Mouse (Mus musculus): ENCODE measurements at regions not wholly inside any gene's neighbourhood (a gene's known extent, or its start where the extent isn't known, plus 50 kb on each side); places are given as distances from the start of the nearest gene placed in this dataset.

DNA sequence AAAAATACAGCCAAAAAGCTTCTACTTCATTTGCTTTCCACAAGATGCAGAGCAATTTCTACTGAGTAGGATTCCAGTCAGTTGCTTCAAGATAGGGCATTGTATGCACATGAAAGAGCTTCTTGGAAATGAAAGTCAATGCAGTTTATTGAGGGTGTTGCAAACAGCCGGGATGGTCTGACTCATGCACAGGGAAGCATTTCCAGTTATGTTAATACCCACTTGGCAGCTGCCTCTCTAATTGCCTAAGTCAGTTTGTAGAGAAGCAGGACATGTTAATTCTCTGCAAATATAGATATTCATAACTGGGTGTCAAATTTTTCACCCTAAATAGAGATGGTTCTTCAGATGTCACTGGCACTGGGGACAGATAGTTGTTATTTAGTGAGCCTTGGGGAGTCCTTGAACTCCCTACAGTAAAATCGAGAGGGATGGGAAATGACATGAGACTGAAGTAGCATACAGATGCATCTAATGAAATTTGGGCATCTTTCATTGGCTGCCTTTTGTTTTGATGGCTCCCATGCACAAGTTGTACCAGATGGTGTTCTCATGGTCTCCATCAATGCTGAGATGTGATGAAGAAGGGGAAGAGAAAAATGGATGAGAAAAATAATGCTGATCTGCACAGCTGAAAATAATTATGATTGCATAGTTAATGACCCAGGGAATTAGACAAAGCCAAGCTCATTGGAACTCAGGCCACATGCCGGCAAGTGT, 157.8 kb upstream of the Chl1 start:
- peak; percentile 73 for DNase-seq (ENCODE audit: low read depth)
- TF ChIP-seq POLR2A (IDR thresholded peaks at IDR 0.05; ENCODE audit: borderline replicate concordance, extremely low read depth, insufficient read depth, insufficient read length, poor library complexity, severe bottlenecking) (no peak), CTCF (IDR thresholded peaks at IDR 0.05; ENCODE audit: borderline replicate concordance, extremely low read depth, insufficient read depth, insufficient read length) (no peak)

DNA sequence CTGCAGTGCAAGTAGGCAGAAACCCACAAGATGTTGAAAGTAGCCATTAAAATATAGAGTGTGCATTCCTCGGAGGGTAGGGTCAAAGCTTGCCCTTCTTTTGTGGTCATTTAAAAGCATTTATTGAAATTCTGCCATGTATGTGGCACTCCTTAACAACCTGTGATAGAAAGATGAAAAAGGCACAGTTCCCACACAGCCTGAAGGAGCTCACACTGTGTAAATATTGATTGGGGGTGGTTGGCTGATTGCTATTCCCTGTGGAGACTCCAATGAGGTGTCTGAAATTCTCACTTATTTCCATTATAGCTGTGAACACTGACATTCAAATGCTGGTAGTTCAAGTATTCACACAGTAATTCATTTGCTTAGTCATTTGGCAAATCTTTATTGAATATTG, 157.0 kb upstream of the Chl1 start:
- peak; percentile 72 for DNase-seq (ENCODE audit: low read depth)
- TF ChIP-seq CTCF (IDR thresholded peaks at IDR 0.05; ENCODE audit: borderline replicate concordance, extremely low read depth, insufficient read depth, insufficient read length): no peak
- TF ChIP-seq POLR2A (IDR thresholded peaks at IDR 0.05; ENCODE audit: borderline replicate concordance, extremely low read depth, insufficient read depth, insufficient read length, poor library complexity, severe bottlenecking): no peak

DNA sequence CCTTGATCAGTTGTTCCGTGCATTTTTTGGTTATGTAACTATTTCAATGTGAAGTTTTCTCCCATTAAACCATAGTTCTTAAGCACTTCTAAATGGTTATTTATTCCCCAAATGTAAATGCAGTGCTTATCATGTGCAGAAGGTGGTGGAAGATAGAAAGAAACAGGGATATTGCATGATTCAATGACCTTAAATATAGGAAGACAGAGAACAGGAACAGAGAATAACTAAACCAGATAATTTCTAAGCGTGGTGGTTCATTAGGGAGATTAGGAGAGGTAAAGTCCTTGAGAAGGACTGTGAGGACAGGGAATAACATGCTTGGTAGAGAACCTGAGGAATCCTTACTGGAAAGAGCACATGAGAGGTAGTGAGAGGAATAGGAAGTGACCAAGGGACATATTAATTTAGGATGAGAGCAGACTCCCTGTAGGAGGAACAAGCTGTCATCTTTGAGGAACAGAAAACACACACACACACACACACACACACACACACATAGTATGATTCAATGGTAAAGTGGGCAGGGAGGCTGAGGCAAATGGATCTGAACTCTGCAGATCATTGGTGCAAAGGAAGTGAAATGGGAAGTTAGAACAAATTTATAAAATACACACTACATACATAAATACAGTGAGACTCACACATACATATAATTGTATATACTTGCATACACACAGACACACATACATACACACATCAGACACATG, 143.4 kb upstream of the Chl1 start:
- DNase-seq (ENCODE audit: low read depth): no peak
- no peak for TF ChIP-seq POLR2A (IDR thresholded peaks at IDR 0.05; ENCODE audit: borderline replicate concordance, extremely low read depth, insufficient read depth, insufficient read length, poor library complexity, severe bottlenecking)
- no peak for TF ChIP-seq CTCF (IDR thresholded peaks at IDR 0.05; ENCODE audit: borderline replicate concordance, extremely low read depth, insufficient read depth, insufficient read length)

DNA sequence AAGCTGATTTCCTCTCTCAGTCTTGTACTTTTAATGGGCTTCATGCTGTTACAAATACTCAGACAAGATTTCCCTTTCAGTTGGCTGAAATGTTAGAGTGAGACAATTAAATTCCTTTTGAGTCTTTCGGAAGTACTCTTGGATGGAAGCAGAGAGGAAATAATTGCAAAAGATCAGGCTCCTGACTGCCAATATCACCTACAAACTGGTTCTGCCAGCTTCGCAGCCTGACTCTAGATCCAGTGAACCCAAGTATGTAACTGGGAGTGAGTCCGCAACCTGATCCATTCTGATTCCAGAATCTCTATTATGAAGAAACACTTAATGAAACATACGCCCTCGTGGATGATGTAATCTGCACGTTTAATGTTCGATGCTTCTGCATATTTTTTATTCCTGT, 135.4 kb upstream of the Chl1 start:
- peak; percentile 8 for DNase-seq (ENCODE audit: low read depth)
- no peak for TF ChIP-seq POLR2A (IDR thresholded peaks at IDR 0.05; ENCODE audit: borderline replicate concordance, extremely low read depth, insufficient read depth, insufficient read length, poor library complexity, severe bottlenecking)
- no peak for TF ChIP-seq CTCF (IDR thresholded peaks at IDR 0.05; ENCODE audit: borderline replicate concordance, extremely low read depth, insufficient read depth, insufficient read length)

DNA sequence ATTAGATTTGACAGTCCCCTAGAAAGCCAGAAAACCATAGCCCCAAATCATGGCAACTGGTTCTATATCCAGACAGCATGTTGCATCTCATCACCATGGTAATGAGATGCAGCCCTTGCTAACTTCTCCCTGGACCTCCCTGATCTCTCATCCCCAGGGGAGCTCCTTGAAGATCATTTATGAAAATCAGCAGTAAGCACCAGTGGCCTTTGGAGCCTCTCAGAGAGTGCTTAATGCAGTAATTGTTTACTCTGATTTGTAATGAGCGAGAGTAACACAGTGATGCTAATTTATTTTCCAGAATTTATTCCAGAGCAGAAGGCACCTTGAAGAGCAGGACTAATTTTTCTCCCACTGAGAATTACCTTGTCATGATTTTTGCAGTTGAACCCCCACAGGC, 133.1 kb upstream of the Chl1 start:
- DNase-seq (ENCODE audit: low read depth): peak; percentile 74
- TF ChIP-seq POLR2A (IDR thresholded peaks at IDR 0.05; ENCODE audit: borderline replicate concordance, extremely low read depth, insufficient read depth, insufficient read length, poor library complexity, severe bottlenecking) (no peak), CTCF (IDR thresholded peaks at IDR 0.05; ENCODE audit: borderline replicate concordance, extremely low read depth, insufficient read depth, insufficient read length) (no peak)

DNA sequence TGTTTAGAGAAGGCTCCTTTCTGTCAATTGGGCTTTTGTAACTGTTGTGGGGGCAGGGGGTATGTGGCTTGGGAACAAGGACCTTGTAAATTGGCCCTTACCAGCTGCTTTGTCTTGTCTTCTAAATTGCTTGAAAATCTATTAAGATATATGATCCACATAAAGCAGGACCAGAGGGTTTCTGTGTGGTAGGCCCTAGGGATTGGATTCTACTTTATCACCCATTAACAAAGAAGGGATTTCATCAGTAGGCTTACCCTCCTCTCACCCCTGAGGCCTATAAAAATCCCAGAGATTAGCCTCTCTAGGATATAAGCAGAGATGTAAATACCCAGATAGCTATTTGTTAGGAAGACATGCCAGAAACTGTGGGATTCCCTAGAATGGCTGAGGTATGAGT, 132.3 kb upstream of the Chl1 start:
- TF ChIP-seq POLR2A (IDR thresholded peaks at IDR 0.05; ENCODE audit: borderline replicate concordance, extremely low read depth, insufficient read depth, insufficient read length, poor library complexity, severe bottlenecking) (no peak), CTCF (IDR thresholded peaks at IDR 0.05; ENCODE audit: borderline replicate concordance, extremely low read depth, insufficient read depth, insufficient read length) (no peak)
- DNase-seq (ENCODE audit: low read depth): peak; percentile 17

DNA sequence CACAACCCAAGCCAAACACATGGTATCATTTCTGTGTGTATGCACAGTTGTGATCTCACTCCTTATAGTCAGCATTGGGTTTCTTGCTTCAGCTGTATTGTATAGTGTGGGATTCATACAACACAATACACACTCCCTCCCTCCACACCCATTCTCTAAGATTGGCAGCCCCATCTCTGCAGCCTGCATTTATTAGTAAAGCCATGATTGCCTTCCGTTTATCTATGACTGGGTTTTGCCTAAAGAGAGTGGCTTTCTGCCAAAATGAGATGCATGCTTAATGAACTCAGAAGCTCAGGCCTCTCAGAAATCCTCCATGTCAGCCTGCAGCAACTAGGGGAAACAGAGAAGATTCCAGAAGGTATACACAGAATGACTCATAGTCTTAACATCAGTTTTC, 129.4 kb upstream of the Chl1 start:
- DNase-seq (ENCODE audit: low read depth): peak; percentile 94
- TF ChIP-seq POLR2A (IDR thresholded peaks at IDR 0.05; ENCODE audit: borderline replicate concordance, extremely low read depth, insufficient read depth, insufficient read length, poor library complexity, severe bottlenecking): no peak
- TF ChIP-seq CTCF (IDR thresholded peaks at IDR 0.05; ENCODE audit: borderline replicate concordance, extremely low read depth, insufficient read depth, insufficient read length): no peak

DNA sequence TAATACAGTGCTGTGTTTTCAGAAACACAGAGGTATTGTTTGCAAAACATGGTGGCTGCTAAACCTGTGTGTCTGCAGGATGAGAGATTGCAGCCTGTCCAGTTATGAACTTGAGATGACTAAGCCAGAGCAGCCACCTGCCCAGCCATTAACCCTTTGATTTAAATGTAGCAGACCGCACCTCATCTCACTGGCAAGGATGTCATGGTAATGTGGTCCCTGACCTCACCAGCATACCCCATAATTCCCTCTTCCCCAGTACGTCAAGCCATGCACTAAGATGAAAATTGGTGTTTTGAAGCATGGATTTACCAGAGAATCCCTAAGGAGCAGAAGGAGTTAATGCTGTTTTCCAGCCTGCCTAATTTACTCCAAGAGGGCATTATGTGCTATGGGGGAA, 128.5 kb upstream of the Chl1 start:
- DNase-seq (ENCODE audit: low read depth): peak; percentile 51
- TF ChIP-seq POLR2A (IDR thresholded peaks at IDR 0.05; ENCODE audit: borderline replicate concordance, extremely low read depth, insufficient read depth, insufficient read length, poor library complexity, severe bottlenecking): no peak
- TF ChIP-seq CTCF (IDR thresholded peaks at IDR 0.05; ENCODE audit: borderline replicate concordance, extremely low read depth, insufficient read depth, insufficient read length): no peak

DNA sequence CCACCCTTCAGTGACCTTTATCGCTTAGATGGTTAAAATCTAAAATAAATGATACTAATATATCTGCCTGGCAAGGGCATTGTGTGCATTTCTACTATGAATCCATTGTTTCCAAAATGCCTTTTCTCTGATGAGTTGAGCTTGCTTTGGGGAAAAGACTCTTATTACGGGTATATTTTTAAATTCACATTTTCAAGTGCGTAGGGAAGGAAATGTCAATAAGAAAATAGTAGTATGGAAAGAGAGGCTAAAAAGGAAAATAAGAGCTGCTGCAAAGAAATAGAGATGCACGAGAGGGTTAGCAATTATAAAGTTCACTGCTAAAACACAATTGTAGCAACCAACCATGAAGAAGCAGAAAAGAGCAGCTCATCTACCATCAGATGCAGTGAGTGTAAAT, 123.8 kb upstream of the Chl1 start:
- no peak for DNase-seq (ENCODE audit: low read depth)
- TF ChIP-seq POLR2A (IDR thresholded peaks at IDR 0.05; ENCODE audit: borderline replicate concordance, extremely low read depth, insufficient read depth, insufficient read length, poor library complexity, severe bottlenecking) (no peak), CTCF (IDR thresholded peaks at IDR 0.05; ENCODE audit: borderline replicate concordance, extremely low read depth, insufficient read depth, insufficient read length) (no peak)

DNA sequence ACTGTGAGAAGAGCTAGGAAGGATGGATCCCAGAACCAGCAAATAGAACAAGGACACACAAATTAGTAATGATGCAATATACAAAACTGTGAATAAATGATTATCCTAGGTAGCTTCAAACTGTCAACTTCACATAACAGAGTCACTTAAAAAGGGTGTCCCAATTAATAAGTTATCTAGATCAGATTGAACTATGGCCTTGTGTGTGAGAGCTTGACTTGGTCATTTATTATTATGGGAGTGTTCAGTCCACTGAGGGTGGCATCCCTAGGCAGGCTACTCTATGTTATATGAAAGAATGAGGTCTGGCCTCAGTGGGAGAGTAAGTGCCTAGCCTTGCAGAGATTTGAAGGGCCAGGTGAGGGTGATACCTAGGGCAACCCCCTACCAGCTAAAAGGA, 104.4 kb upstream of the Chl1 start:
- TF ChIP-seq CTCF (IDR thresholded peaks at IDR 0.05; ENCODE audit: borderline replicate concordance, extremely low read depth, insufficient read depth, insufficient read length) (no peak), POLR2A (IDR thresholded peaks at IDR 0.05; ENCODE audit: borderline replicate concordance, extremely low read depth, insufficient read depth, insufficient read length, poor library complexity, severe bottlenecking) (no peak)
- DNase-seq (ENCODE audit: low read depth): no peak

DNA sequence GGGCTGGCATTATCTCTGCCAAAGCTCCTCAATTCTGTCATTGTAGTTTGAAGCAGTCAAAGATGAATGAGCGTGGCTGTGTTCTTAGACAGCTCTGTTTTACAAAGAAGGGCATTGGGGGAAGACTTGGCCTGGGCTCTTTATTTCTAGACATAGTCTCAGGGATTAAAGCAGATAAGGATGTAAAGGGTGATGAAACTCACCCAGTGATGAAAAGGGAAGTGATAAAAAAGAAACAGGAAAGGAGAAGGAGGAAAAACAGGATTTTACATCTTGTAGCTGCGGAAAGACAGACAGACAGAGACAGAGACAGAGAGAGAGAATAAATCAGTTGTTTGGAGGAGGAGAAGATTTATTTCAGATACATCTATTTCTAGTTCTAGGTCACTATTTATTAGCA, 95.5 kb upstream of the Chl1 start:
- TF ChIP-seq POLR2A (IDR thresholded peaks at IDR 0.05; ENCODE audit: borderline replicate concordance, extremely low read depth, insufficient read depth, insufficient read length, poor library complexity, severe bottlenecking) (no peak), CTCF (IDR thresholded peaks at IDR 0.05; ENCODE audit: borderline replicate concordance, extremely low read depth, insufficient read depth, insufficient read length) (no peak)
- no peak for DNase-seq (ENCODE audit: low read depth)
